Mouse (Mus musculus): ENCODE measurements at regions not wholly inside any gene's neighbourhood (a gene's known extent, or its start where the extent isn't known, plus 50 kb on each side); places are given as distances from the start of the nearest gene placed in this dataset.

GRCm38 (mm10) chr3:19458386-19458785 is 170.1 kb downstream of the 1700064H15Rik start:
- Histone ChIP-seq H3K27me3 (replicated peaks; ENCODE audit: control insufficient read depth, insufficient read depth, low read length) (no peaks in the 10 kb centered on the region), H3K4me3 (ENCODE audit: insufficient read depth, low read depth, low read length) (no peak overlapping the region), H3K27ac (ENCODE audit: insufficient read depth, low read depth, low read length) (no peak overlapping the region), H3K36me3 (ENCODE audit: control insufficient read depth, insufficient read depth, low read length) (no peaks in the 10 kb centered on the region), H3K4me1 (ENCODE audit: control insufficient read depth, insufficient read depth, low read length) (no peaks in the 10 kb centered on the region)
- 89% methylated on average over 8 of the region's 8 CpGs for WGBS
- TF ChIP-seq CTCF (conservative IDR thresholded peaks at IDR 0.05; ENCODE audit: insufficient read depth, insufficient read length, low read depth, low read length) (no peak), POLR2A (IDR thresholded peaks at IDR 0.05; ENCODE audit: low read depth, low read length) (no peak)
- DNase-seq: no peak

GRCm38 (mm10) chr3:19457431-19457830 is 171.0 kb downstream of the 1700064H15Rik start:
- Histone ChIP-seq H3K36me3 (ENCODE audit: control insufficient read depth, insufficient read depth, low read length) (no peaks in the 10 kb centered on the region), H3K27me3 (replicated peaks; ENCODE audit: control insufficient read depth, insufficient read depth, low read length) (no peaks in the 10 kb centered on the region), H3K4me1 (ENCODE audit: control insufficient read depth, insufficient read depth, low read length) (no peaks in the 10 kb centered on the region), H3K4me3 (ENCODE audit: insufficient read depth, low read depth, low read length) (no peak overlapping the region), H3K27ac (ENCODE audit: insufficient read depth, low read depth, low read length) (no peak overlapping the region)
- WGBS: 90% methylated on average over 2 of the region's 2 CpGs
- no peak for DNase-seq
- no peak for TF ChIP-seq CTCF (conservative IDR thresholded peaks at IDR 0.05; ENCODE audit: insufficient read depth, insufficient read length, low read depth, low read length)
- no peak for TF ChIP-seq POLR2A (IDR thresholded peaks at IDR 0.05; ENCODE audit: low read depth, low read length)

- DNase-seq: no peak
- 46% methylated on average over 4 of the region's 4 CpGs for WGBS
- Histone ChIP-seq H3K36me3 (ENCODE audit: control insufficient read depth, insufficient read depth, low read length) (no peaks in the 10 kb centered on the region), H3K27me3 (replicated peaks; ENCODE audit: control insufficient read depth, insufficient read depth, low read length) (no peaks in the 10 kb centered on the region), H3K4me1 (ENCODE audit: control insufficient read depth, insufficient read depth, low read length) (no peaks in the 10 kb centered on the region), H3K27ac (ENCODE audit: insufficient read depth, low read depth, low read length) (no peak overlapping the region), H3K4me3 (ENCODE audit: insufficient read depth, low read depth, low read length) (no peak overlapping the region)
- TF ChIP-seq CTCF (conservative IDR thresholded peaks at IDR 0.05; ENCODE audit: insufficient read depth, insufficient read length, low read depth, low read length) (no peak), POLR2A (IDR thresholded peaks at IDR 0.05; ENCODE audit: low read depth, low read length) (no peak)
These were observed 172.5 kb downstream of the 1700064H15Rik start for GRCm38 (mm10) chr3:19455838-19456448.

GRCm38 (mm10) chr3:19451022-19451421 is 177.5 kb downstream of the 1700064H15Rik start:
- 50% methylated on average over 3 of the region's 3 CpGs for WGBS
- Histone ChIP-seq H3K4me3 (ENCODE audit: insufficient read depth, low read depth, low read length) (no peak overlapping the region), H3K27ac (ENCODE audit: insufficient read depth, low read depth, low read length) (no peak overlapping the region), H3K36me3 (ENCODE audit: control insufficient read depth, insufficient read depth, low read length) (no peaks in the 10 kb centered on the region), H3K4me1 (ENCODE audit: control insufficient read depth, insufficient read depth, low read length) (no peaks in the 10 kb centered on the region), H3K27me3 (replicated peaks; ENCODE audit: control insufficient read depth, insufficient read depth, low read length) (no peaks in the 10 kb centered on the region)
- TF ChIP-seq POLR2A (IDR thresholded peaks at IDR 0.05; ENCODE audit: low read depth, low read length) (no peak), CTCF (conservative IDR thresholded peaks at IDR 0.05; ENCODE audit: insufficient read depth, insufficient read length, low read depth, low read length) (no peak)
- peak; percentile 3 for DNase-seq

- Histone ChIP-seq H3K4me1 (ENCODE audit: control insufficient read depth, insufficient read depth, low read length) (no peaks in the 10 kb centered on the region), H3K27me3 (replicated peaks; ENCODE audit: control insufficient read depth, insufficient read depth, low read length) (no peaks in the 10 kb centered on the region), H3K27ac (ENCODE audit: insufficient read depth, low read depth, low read length) (no peak overlapping the region), H3K36me3 (ENCODE audit: control insufficient read depth, insufficient read depth, low read length) (no peaks in the 10 kb centered on the region), H3K4me3 (ENCODE audit: insufficient read depth, low read depth, low read length) (no peak overlapping the region)
- TF ChIP-seq POLR2A (IDR thresholded peaks at IDR 0.05; ENCODE audit: low read depth, low read length): no peak
- TF ChIP-seq CTCF (conservative IDR thresholded peaks at IDR 0.05; ENCODE audit: insufficient read depth, insufficient read length, low read depth, low read length): no peak
- 78% methylated on average over 3 of the region's 3 CpGs for WGBS
- DNase-seq: no peak
These were observed 179.5 kb downstream of the 1700064H15Rik start for GRCm38 (mm10) chr3:19448931-19449330.

- no peak overlapping the region for H3K4me3 ChIP-seq (ENCODE audit: insufficient read depth, low read depth, low read length)
- H3K27me3 ChIP-seq (replicated peaks; ENCODE audit: control insufficient read depth, insufficient read depth, low read length): no peaks in the 10 kb centered on the region
- no peaks in the 10 kb centered on the region for H3K4me1 ChIP-seq (ENCODE audit: control insufficient read depth, insufficient read depth, low read length)
- TF ChIP-seq CTCF (conservative IDR thresholded peaks at IDR 0.05; ENCODE audit: insufficient read depth, insufficient read length, low read depth, low read length) (no peak), POLR2A (IDR thresholded peaks at IDR 0.05; ENCODE audit: low read depth, low read length) (no peak)
- no peaks in the 10 kb centered on the region for H3K36me3 ChIP-seq (ENCODE audit: control insufficient read depth, insufficient read depth, low read length)
- no peak overlapping the region for H3K27ac ChIP-seq (ENCODE audit: insufficient read depth, low read depth, low read length)
- DNase-seq: no peak
- WGBS: 86% methylated on average over 2 of the region's 2 CpGs
These were observed 180.3 kb downstream of the 1700064H15Rik start for GRCm38 (mm10) chr3:19448192-19448591.

- Histone ChIP-seq H3K36me3 (ENCODE audit: control insufficient read depth, insufficient read depth, low read length) (no peaks in the 10 kb centered on the region), H3K27ac (ENCODE audit: insufficient read depth, low read depth, low read length) (no peak overlapping the region), H3K4me3 (ENCODE audit: insufficient read depth, low read depth, low read length) (no peak overlapping the region), H3K4me1 (ENCODE audit: control insufficient read depth, insufficient read depth, low read length) (no peaks in the 10 kb centered on the region), H3K27me3 (replicated peaks; ENCODE audit: control insufficient read depth, insufficient read depth, low read length) (no peaks in the 10 kb centered on the region)
- peak; percentile 38 for DNase-seq
- TF ChIP-seq POLR2A (IDR thresholded peaks at IDR 0.05; ENCODE audit: low read depth, low read length) (no peak), CTCF (conservative IDR thresholded peaks at IDR 0.05; ENCODE audit: insufficient read depth, insufficient read length, low read depth, low read length) (no peak)
- 25% methylated on average over 1 of the region's 1 CpGs for WGBS
These were observed 180.7 kb downstream of the 1700064H15Rik start for GRCm38 (mm10) chr3:19447733-19448132.

All from kidney, adult 2 months (tissue).